Mouse (Mus musculus): ENCODE measurements around the gene Scg3. TPM values are rescaled to one million over a fixed set of nuclear protein-coding genes. Genes with fewer than 3 reads are reported as not detected.
"Not testable (repeated sequence)": the region's sequence is repeated elsewhere in the genome, so short reads cannot be mapped to it uniquely, and the experiment has no call there.

Scg3 gene
- polyA plus RNA-seq, 1 experiment from 2014 or later: 106 TPM

- ATAC-seq: peak; percentile 17
- WGBS: 12% methylated on average over 18 of the region's 18 CpGs
- Histone ChIP-seq H3K9ac (peak overlapping the region; percentile 88), H3K27me3 (0 out of 2 replicates have a peak, but pooled peaks cover 3% of the 10 kb centered on the region), H3K4me1 (0 out of 2 replicates have a peak, but pooled peaks cover 7% of the 10 kb centered on the region), H3K9me3 (replicated peaks) (peaks cover 3% of the 10 kb centered on the region; the same call in 1 of the 2 replicates), H3K4me3 (peak overlapping the region; percentile 77), H3K36me3 (ENCODE audit: poor library complexity, severe bottlenecking) (no peaks in the 10 kb centered on the region), H3K4me2 (peak overlapping the region; percentile 80), H3K27ac (peak overlapping the region; percentile 86)
These were observed 58.8 kb downstream of the Scg3 start for GRCm38 (mm10) chr9:75624983-75625555.

DNA sequence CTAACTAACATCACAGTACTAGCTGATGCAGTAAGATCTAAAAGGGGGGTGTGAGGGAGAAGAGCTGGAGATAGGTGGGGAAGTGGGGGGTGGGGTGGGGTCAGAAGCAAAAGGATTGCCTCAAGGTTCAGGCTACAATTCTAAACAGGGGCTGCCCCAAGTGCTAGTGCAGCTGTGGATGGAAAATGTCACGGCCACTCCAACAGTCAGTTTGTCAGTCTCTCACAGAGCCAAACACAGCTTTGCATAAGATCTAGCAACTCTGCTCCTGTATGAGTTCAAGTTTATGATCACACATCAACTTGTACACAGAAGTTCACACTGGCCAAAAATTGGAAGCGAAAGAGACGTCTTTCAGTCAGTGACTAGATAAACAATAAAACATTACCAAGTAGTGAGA, 62.4 kb downstream of the Scg3 start:
- peaks cover 3% of the 10 kb centered on the region; the same call in 1 of the 2 replicates for H3K9me3 ChIP-seq (replicated peaks)
- whole genome bisulfite sequencing: 89% methylated on average over 3 of the region's 3 CpGs
- no peak overlapping the region for H3K4me3 ChIP-seq
- H3K36me3 ChIP-seq (ENCODE audit: poor library complexity, severe bottlenecking): no peaks in the 10 kb centered on the region
- no peak overlapping the region for H3K9ac ChIP-seq
- no peak for ATAC-seq
- no peak overlapping the region for H3K4me2 ChIP-seq
- H3K4me1 ChIP-seq: 0 out of 2 replicates have a peak, but pooled peaks cover 4% of the 10 kb centered on the region
- 0 out of 2 replicates have a peak, but pooled peaks cover 3% of the 10 kb centered on the region for H3K27me3 ChIP-seq
- no peak overlapping the region for H3K27ac ChIP-seq

- H3K9ac ChIP-seq; H3K27ac ChIP-seq; H3K27me3 ChIP-seq; H3K36me3 ChIP-seq (ENCODE audit: poor library complexity, severe bottlenecking); ATAC-seq; H3K9me3 ChIP-seq (replicated peaks); H3K4me1 ChIP-seq; H3K4me2 ChIP-seq; H3K4me3 ChIP-seq: not testable (repeated sequence)
- WGBS: 93% methylated on average over 2 of the region's 2 CpGs
These were observed 64.1 kb downstream of the Scg3 start for GRCm38 (mm10) chr9:75619761-75620160.

DNA sequence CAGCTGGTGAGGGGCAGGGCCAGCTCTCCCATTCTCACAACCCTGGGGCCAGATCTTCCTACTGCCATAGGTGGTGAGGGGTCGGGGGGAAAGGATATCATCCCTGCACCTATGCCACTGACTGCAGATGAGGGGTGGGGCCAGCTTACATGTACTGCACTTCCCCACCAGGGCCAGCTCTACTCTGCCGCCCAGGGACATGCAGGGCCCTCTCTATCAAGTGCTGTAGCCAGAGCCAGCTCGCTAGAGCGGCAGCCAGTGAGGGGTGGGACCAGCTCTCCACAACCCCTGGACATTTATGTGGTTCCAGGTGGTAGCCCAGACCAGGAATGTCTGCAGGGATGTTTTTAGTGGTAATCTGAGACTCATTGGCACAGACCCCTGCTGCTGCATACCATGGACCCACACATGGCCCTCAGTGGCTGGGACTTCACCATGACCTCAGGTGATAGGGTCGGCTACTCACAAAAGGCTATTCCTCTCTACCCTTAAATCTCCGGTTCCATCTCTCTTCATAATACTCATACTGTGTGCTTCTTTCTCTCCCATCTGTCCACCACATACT, 64.9 kb downstream of the Scg3 start:
- no peaks in the 10 kb centered on the region for H3K36me3 ChIP-seq (ENCODE audit: poor library complexity, severe bottlenecking)
- 0 out of 2 replicates have a peak, but pooled peaks have one; percentile 6 for ATAC-seq
- H3K9me3 ChIP-seq (replicated peaks): peaks cover 3% of the 10 kb centered on the region; the same call in 1 of the 2 replicates
- WGBS: 85% methylated on average over 6 of the region's 6 CpGs
- 0 out of 2 replicates have a peak, but pooled peaks cover 2% of the 10 kb centered on the region for H3K27me3 ChIP-seq
- no peak overlapping the region for H3K4me3 ChIP-seq
- H3K27ac ChIP-seq: no peak overlapping the region
- H3K4me2 ChIP-seq: no peak overlapping the region
- no peak overlapping the region for H3K9ac ChIP-seq
- H3K4me1 ChIP-seq: no peaks in the 10 kb centered on the region

DNA sequence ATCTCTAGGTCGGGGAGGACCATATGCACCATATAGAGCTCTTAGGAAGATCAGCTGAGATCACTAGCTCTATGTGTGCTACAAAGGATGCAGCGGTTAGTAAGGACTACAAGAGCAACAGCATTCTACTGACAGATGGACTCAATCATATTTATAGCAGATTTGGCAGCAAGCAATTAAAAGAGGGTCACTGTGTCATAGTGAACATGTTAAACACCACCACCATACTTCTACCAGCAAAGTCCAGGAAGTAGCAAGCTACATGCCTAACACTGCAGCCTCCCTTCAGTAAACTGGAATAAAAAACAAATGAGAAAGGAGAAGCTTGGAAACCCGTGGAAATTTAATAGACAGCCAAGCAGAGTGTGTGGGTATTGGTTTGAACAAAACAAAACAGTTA, 67.3 kb downstream of the Scg3 start:
- H3K4me3 ChIP-seq: no peak overlapping the region
- H3K4me1 ChIP-seq: no peaks in the 10 kb centered on the region
- no peak overlapping the region for H3K4me2 ChIP-seq

DNA sequence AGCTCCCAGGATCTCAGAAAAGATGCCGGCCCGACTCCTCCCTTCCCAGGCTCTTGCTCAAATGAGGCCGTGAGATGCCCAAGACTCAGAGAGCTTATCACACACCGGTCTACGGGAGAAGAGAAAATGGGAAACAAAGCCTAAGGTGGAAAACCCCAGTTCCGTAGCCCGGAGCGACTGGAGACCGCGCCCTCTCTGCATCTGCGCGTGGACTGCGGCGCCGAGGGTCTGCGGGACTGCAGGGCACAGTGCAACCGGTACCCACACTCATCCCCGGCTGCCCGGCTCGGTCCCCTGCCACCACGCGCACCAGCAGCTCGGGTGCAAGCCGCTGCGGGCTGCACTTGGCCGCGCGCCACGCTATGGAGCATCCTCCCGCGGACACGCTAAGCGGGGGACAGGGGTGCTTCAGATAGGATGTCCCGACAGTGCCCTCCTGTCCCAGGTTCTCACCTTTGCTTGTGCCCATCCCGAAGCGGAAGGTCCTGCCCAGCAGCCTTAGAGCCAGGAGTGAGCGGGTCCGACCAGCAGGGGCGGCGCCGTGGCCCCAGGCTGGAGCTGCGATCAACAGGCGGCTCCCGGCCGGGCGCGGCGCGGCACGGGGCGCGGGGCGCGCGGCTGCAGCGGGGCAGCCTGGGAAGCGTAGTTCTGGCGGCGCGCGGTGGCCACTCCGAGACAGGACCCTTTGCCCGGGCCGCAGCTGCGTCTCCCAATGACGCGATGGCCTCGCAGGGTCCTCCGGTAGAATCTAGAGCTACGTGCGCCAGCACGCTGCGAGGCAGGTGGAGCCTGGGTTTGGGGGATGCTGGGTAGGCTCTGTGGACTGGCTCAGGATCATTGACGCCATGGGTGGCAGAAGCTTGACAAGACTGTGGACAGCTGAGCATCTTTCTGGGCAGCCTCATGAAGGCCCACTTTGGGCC, 73.0 kb downstream of the Scg3 start, which contains the start of gene Tmod2:
TSS of gene Tmod2 (minus strand) at position 755 of the 923 bp plus-strand sequence.
- ATAC-seq: peak; percentile 92
- H3K4me2 ChIP-seq: peak within 1 kb of the TSS; percentile 73
- peaks cover 3% of the 10 kb centered on the region; the same call in 1 of the 2 replicates for H3K36me3 ChIP-seq (ENCODE audit: poor library complexity, severe bottlenecking)
- peaks cover 12% of the 10 kb centered on the region for H3K4me1 ChIP-seq
- peak within 1 kb of the TSS; percentile 86 for H3K4me3 ChIP-seq
- H3K9me3 ChIP-seq (replicated peaks): no peaks in the 10 kb centered on the region
- H3K9ac ChIP-seq: peak within 1 kb of the TSS; percentile 85
- no peaks in the 10 kb centered on the region for H3K27me3 ChIP-seq
- H3K27ac ChIP-seq: peak within 1 kb of the TSS; percentile 88
- under 1% methylated on average over 74 of the region's 74 CpGs for WGBS

More for the DNA sequence above, 67.3 kb downstream of the Scg3 start:
- Histone ChIP-seq H3K27ac (no peak overlapping the region), H3K9me3 (replicated peaks) (peaks cover 3% of the 10 kb centered on the region; the same call in 1 of the 2 replicates), H3K27me3 (no peaks in the 10 kb centered on the region), H3K9ac (no peak overlapping the region), H3K36me3 (ENCODE audit: poor library complexity, severe bottlenecking) (no peaks in the 10 kb centered on the region)
- 70% methylated on average over 3 of the region's 3 CpGs for WGBS
- ATAC-seq: no peak

GRCm38 (mm10) chr9:75609965-75610364, 73.9 kb downstream of the Scg3 start:
- Histone ChIP-seq H3K27me3 (no peaks in the 10 kb centered on the region), H3K9ac (peak overlapping the region; percentile 85), H3K36me3 (ENCODE audit: poor library complexity, severe bottlenecking) (peaks cover 7% of the 10 kb centered on the region), H3K4me2 (peak overlapping the region; percentile 73), H3K4me1 (peaks cover 12% of the 10 kb centered on the region), H3K4me3 (peak overlapping the region; percentile 86), H3K9me3 (replicated peaks) (no peaks in the 10 kb centered on the region), H3K27ac (peak overlapping the region; percentile 88)
- peak; percentile 12; the same call in 1 of the 2 replicates for ATAC-seq
- 6% methylated on average over 16 of the region's 16 CpGs for whole genome bisulfite sequencing

DNA sequence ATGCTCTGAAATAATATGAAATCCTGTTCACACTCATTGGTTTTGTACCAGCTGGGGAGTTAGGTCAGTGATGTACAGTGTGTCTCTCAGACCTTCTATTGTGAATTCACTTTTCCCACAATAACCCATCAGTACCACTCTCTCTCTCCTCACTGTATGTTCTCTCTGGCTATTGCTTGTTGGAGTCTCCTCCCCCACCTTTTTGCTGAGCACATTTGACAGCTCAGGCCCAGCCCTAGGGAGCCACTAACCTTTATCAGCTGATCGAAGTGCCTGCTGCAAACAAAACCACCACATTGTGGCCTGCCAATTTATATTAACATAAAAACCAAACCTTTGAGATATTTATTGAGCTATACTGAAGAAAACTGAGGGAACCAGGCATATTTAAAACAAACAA, 74.4 kb downstream of the Scg3 start:
- Histone ChIP-seq H3K27ac (no peak overlapping the region; the same call in 1 of the 2 replicates), H3K36me3 (ENCODE audit: poor library complexity, severe bottlenecking) (peaks cover 12% of the 10 kb centered on the region)
- 30% methylated on average over 1 of the region's 1 CpGs for WGBS

DNA sequence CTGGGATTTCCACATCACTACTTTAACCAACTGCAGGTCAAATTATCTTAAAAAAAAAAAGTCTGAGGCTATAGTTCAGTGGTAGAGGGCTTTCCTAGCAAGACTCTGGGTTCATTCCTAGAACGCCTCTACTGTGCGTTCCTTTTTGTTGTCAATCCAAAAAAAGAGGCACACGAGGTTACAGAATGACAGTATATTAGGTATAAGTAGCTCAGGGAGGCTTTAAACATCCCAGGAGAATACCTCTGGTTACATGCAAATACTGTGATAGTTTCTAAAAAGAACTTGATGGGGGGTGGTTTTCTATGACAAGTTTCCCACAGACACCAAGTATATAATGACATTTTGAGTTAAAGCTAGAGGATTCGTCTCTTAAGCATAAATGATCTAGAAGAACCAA, 76.4 kb downstream of the Scg3 start:
- H3K4me3 ChIP-seq: no peak overlapping the region
- peaks cover 12% of the 10 kb centered on the region for H3K4me1 ChIP-seq
- 91% methylated on average over 4 of the region's 4 CpGs for WGBS
- H3K27ac ChIP-seq: no peak overlapping the region
- H3K36me3 ChIP-seq (ENCODE audit: poor library complexity, severe bottlenecking): peaks cover 15% of the 10 kb centered on the region
- H3K27me3 ChIP-seq: no peaks in the 10 kb centered on the region
- H3K9ac ChIP-seq: no peak overlapping the region
- no peaks in the 10 kb centered on the region for H3K9me3 ChIP-seq (replicated peaks)
- H3K4me2 ChIP-seq: no peak overlapping the region
- ATAC-seq: no peak

More for the DNA sequence above, 74.4 kb downstream of the Scg3 start:
- peak overlapping the region; percentile 85 for H3K9ac ChIP-seq
- no peaks in the 10 kb centered on the region for H3K9me3 ChIP-seq (replicated peaks)
- ATAC-seq: peak; percentile 23
- peak overlapping the region; percentile 73 for H3K4me2 ChIP-seq
- H3K27me3 ChIP-seq: no peaks in the 10 kb centered on the region
- peak overlapping the region; percentile 86 for H3K4me3 ChIP-seq
- peaks cover 12% of the 10 kb centered on the region for H3K4me1 ChIP-seq

DNA sequence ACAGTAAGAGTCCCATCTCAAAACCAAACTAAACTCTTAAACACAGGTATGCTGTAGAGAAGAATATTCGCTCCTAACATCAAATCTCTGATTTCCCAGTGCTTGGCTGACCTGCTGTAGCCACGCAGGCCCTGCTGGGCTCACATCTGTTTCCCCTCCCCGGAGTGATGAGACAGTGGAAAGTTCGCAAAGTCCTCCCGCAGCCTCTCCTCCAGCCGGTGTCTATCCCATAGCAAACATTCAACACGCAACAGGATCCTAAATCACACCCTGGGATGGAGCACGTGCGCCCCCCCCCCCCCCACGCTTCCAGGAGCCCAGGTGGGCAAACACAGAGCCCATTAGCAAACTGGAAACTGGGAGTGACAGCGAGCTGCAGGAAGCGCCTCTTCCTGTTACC, 82.3 kb downstream of the Scg3 start:
- no peaks in the 10 kb centered on the region for H3K9me3 ChIP-seq (replicated peaks)
- 72% methylated on average over 12 of the region's 12 CpGs for WGBS
- no peaks in the 10 kb centered on the region for H3K27me3 ChIP-seq
- no peak overlapping the region for H3K9ac ChIP-seq
- no peak overlapping the region for H3K27ac ChIP-seq
- peaks cover 13% of the 10 kb centered on the region for H3K36me3 ChIP-seq (ENCODE audit: poor library complexity, severe bottlenecking)
- H3K4me2 ChIP-seq: no peak overlapping the region
- ATAC-seq: no peak
- H3K4me3 ChIP-seq: no peak overlapping the region
- H3K4me1 ChIP-seq: peaks cover 27% of the 10 kb centered on the region

- Histone ChIP-seq H3K36me3 (ENCODE audit: poor library complexity, severe bottlenecking) (peaks cover 12% of the 10 kb centered on the region), H3K27me3 (no peaks in the 10 kb centered on the region), H3K4me3 (no peak overlapping the region), H3K27ac (no peak overlapping the region; the same call in 1 of the 2 replicates), H3K4me2 (no peak overlapping the region), H3K4me1 (peaks cover 27% of the 10 kb centered on the region), H3K9ac (no peak overlapping the region), H3K9me3 (replicated peaks) (no peaks in the 10 kb centered on the region)
- 74% methylated on average over 7 of the region's 7 CpGs for WGBS
- ATAC-seq: no peak
These were observed 83.5 kb downstream of the Scg3 start for GRCm38 (mm10) chr9:75600166-75600934.

Data from forebrain, embryonic 13.5 days (tissue).